Mouse (Mus musculus) ovary, adult 10 weeks (tissue): ENCODE results near the gene Gpbar1. TPM values are rescaled to one million over a fixed set of nuclear protein-coding genes. Genes with fewer than 3 reads are reported as not detected.

Source experiments
- polyA plus RNA-seq: library from polyadenylated mRNA; stranded (reverse); fragments of 350-450 nt; fragmentation: Illumina TruSeq; extraction: RNeasy Lipid Tissue Mini Kit (QIAGEN cat#74804); gene quantifications from one replicate; pipeline ENCODE4 v1.2.3, GENCODE M21; 2014

The Gpbar1 gene
- not detected for polyA plus RNA-seq

DNA sequence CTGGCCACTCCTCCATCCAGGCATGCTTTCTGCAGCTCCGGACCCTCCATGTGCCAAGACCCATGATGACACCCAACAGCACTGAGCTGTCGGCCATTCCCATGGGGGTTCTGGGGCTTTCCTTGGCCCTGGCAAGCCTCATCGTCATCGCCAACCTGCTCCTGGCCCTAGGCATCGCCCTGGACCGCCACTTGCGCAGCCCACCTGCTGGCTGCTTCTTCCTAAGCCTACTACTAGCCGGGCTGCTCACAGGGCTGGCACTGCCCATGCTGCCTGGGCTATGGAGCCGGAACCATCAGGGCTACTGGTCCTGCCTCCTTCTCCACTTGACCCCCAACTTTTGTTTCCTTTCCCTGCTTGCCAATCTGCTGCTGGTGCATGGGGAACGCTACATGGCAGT lies at the start of gene Gpbar1:
Gene Gpbar1, plus strand, starts transcription at position 13 of the 400 bp plus-strand sequence.

DNA sequence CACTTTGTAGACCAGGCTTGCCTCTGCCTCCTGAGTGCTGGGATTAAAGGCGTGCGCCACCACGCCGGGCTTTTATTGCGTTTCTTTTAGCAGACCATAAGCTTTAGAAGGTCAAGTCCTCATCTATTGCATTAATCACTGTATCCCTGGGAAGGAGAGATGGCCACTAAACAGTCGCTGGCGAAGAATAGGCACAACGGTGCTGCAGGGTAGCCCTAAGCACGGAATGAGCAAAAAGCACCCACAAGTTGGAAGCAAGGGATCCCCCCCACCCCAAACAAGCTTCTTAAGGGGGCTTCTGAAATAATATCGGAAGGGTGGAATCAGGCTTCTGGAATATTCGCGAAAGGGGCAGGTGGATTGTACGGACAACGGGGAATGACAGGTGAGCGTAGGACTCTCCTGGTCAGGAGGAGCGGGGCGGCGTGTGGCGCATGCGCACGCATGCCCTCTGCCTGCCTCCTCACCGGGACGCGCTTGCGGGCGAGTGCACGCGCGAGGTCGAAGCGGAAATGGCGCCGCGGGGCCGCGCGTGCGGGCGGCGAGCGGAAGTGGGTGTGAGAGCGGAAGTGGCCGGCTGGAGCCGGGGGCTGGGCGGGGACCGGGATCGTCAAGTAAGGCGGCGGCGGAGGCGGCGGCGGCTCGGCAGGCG lies 42.3 kb upstream of the Gpbar1 start, which contains the start of gene Arpc2:
Gene Arpc2, plus strand, starts transcription at position 147 of the 652 bp plus-strand sequence.

DNA sequence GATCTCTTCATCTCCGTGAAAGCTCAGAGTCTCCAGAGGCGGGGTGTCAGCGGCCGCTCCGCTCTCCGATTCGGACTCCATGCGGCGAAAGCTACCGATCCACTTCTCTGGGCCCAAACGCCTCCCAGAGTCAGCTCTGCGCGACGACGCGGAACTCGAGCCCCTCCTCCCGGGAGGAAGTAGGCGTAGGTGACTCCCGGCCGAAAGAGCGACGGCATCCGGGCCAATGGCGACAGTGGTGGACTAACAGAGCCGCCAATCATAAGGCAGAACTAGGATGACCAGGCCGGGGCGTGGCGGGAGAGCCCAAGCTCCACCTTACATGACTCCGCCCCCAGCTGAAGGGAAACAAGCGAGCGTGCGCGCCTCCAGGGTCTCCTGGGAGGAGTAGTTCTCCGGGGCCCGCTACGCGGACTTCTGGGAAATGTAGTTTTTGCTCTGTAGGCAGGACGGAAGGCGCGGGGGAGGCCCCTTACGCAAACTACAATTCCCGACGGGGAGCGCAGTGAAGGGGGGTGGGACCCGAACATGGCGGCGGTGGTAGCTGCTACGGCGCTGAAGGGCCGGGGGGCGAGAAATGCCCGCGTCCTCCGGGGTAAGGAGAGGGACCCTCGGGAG lies 6.3 kb downstream of the Gpbar1 start, which contains the start of the genes Aamp and Pnkd:
Gene Aamp, minus strand, starts transcription at position 196 of the 618 bp plus-strand sequence.
Gene Pnkd, plus strand, starts transcription at position 388 of the 618 bp plus-strand sequence.

GRCm38 (mm10) chr1:74305522-74305921 lies 27.2 kb downstream of the Gpbar1 start, which contains the start of gene Tmbim1:
Gene Tmbim1 (minus strand): TSS chr1:74305622.

Other genes with a start within 250 kb of the Gpbar1 start
- 21.1 TPM for gene Tns1, start 154.1 kb upstream of the Gpbar1 start, polyA plus RNA-seq
- not detected for gene Rufy4, start 153.0 kb upstream of the Gpbar1 start, polyA plus RNA-seq
- 0.14 TPM for gene Cxcr2, start 124.6 kb upstream of the Gpbar1 start, polyA plus RNA-seq
- not detected for gene Cxcr1, start 83.9 kb upstream of the Gpbar1 start, polyA plus RNA-seq
- 525 TPM for gene Arpc2, start 42.5 kb upstream of the Gpbar1 start, polyA plus RNA-seq
- 2.7 TPM for gene Aamp, start 6.2 kb downstream of the Gpbar1 start, polyA plus RNA-seq
- 1.7 TPM for gene Pnkd, start 6.4 kb downstream of the Gpbar1 start, polyA plus RNA-seq
- 23.4 TPM for gene Tmbim1, start 27.1 kb downstream of the Gpbar1 start, polyA plus RNA-seq
- 0.66 TPM for gene Catip, start 83.6 kb downstream of the Gpbar1 start, polyA plus RNA-seq
- 1.0 TPM for gene Slc11a1, start 96.6 kb downstream of the Gpbar1 start, polyA plus RNA-seq
- gene Ctdsp1, start 113.0 kb downstream of the Gpbar1 start, polyA plus RNA-seq: 19.9 TPM
- 0.83 TPM for gene Vil1, start 130.8 kb downstream of the Gpbar1 start, polyA plus RNA-seq
- gene Cnot9, start 227.5 kb downstream of the Gpbar1 start, polyA plus RNA-seq: 40.9 TPM